Mouse (Mus musculus): ENCODE measurements around the gene Trappc5. TPM values are rescaled to one million over a fixed set of nuclear protein-coding genes. Genes with fewer than 3 reads are reported as not detected.

Trappc5 gene
- polyA plus RNA-seq, 1 experiment from 2014 or later, result 36.8 TPM

DNA sequence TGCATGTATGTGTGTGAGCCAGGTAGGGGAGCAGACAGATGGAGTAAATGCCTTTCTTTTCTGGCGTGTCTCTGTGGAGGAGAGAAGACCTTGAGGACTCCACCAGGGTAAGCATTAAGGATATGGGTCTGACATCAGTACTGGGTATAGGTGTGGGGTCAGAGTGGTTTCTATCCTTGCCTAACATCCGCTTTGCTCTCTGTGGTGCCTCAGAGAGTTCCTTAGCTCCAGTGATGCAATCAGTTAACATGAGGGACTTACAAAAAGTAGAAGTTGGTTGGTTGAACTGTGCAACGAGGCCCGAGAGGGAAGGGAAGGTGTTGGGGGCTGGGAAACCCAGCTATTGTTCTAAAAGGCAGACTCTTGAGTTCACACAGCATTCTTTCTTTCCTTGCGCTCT is 11.7 kb upstream of the Trappc5 start:
- 66% methylated on average over 5 of the region's 5 CpGs for WGBS
- no peak for ATAC-seq (replicated peaks; ENCODE audit: insufficient number of reproducible peaks, low FRiP score, low TSS enrichment, low read depth)

DNA sequence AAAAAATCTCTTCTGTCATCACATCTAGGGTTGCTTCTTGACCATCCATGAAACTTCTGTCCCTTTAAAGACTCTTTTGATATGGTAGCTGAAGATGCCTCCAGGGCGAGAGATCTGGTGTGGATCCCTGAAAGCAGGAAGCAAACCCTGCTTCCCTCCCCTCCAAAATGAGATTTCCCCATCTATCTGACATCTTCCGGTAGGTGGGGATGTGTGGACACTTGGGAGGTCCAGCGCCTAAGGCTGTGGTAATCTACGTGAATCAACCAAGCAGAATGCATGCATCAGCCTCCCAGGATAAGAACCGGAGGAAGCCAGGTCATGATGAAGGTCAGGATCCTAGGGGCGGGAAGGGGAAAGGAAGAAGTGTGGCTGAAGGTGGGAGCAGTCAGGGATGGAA is 10.6 kb upstream of the Trappc5 start, which contains the start of gene Mcemp1:
TSS of gene Mcemp1 (plus strand) at position 248 of the 400 bp plus-strand sequence.
- H3K27ac ChIP-seq (replicated peaks; ENCODE audit: low read depth, low read length), result no peak within 1 kb of the TSS
- no peaks in the 10 kb centered on the region for H3K4me1 ChIP-seq (ENCODE audit: control insufficient read depth, insufficient read depth, low read length)
- H3K9me3 ChIP-seq (replicated peaks; ENCODE audit: control insufficient read depth, low read length), result no peaks in the 10 kb centered on the region
- DNase-seq (ENCODE audit: low spot score), result no peak
- H3K4me2 ChIP-seq (ENCODE audit: low read depth, low read length), result no peak within 1 kb of the TSS
- no peaks in the 10 kb centered on the region for H3K27me3 ChIP-seq (ENCODE audit: control insufficient read depth, insufficient read depth, low read length)
- no peak for ATAC-seq (replicated peaks; ENCODE audit: insufficient number of reproducible peaks, low FRiP score, low TSS enrichment, low read depth)
- H3K4me3 ChIP-seq (ENCODE audit: low read depth, low read length), result no peak within 1 kb of the TSS
- 59% methylated on average over 6 of the region's 6 CpGs for WGBS
- no peaks in the 10 kb centered on the region for H3K36me3 ChIP-seq (replicated peaks; ENCODE audit: control insufficient read depth, insufficient read depth, low read depth, low read length)
- H3K9ac ChIP-seq (replicated peaks; ENCODE audit: low read length), result no peak within 1 kb of the TSS

More for the DNA sequence above, 11.7 kb upstream of the Trappc5 start:
- Histone ChIP-seq H3K9ac (replicated peaks; ENCODE audit: low read length) (no peak overlapping the region), H3K27me3 (ENCODE audit: control insufficient read depth, insufficient read depth, low read length) (no peaks in the 10 kb centered on the region), H3K4me3 (ENCODE audit: low read depth, low read length) (no peak overlapping the region), H3K9me3 (replicated peaks; ENCODE audit: control insufficient read depth, low read length) (no peaks in the 10 kb centered on the region), H3K4me1 (ENCODE audit: control insufficient read depth, insufficient read depth, low read length) (no peaks in the 10 kb centered on the region), H3K27ac (replicated peaks; ENCODE audit: low read depth, low read length) (no peak overlapping the region), H3K4me2 (ENCODE audit: low read depth, low read length) (no peak overlapping the region), H3K36me3 (replicated peaks; ENCODE audit: control insufficient read depth, insufficient read depth, low read depth, low read length) (no peaks in the 10 kb centered on the region)
- no peak for DNase-seq (ENCODE audit: low spot score)

DNA sequence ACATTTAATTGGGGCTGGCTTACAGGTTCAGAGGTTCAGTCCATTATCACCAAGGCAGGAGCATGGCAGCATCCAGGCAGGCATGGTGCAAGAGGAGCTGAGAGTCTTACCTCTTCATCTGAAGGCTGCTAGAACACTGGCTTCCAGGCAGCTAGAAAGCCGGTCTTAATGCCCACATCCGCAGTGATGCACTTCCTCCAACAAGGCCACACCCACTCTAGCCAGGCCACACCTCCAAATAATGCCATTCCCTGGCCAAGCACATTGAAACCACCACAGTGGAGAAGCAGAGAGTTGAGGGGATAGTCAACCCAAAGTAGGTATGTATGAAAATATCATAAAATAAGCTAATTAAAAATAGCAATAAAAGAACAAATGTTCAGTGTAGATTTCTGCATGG is 5.7 kb upstream of the Trappc5 start:
- WGBS, result 88% methylated on average over 2 of the region's 2 CpGs
- Histone ChIP-seq H3K4me2 (ENCODE audit: low read depth, low read length) (no peak overlapping the region), H3K36me3 (replicated peaks; ENCODE audit: control insufficient read depth, insufficient read depth, low read depth, low read length) (no peaks in the 10 kb centered on the region), H3K27me3 (ENCODE audit: control insufficient read depth, insufficient read depth, low read length) (no peaks in the 10 kb centered on the region), H3K4me3 (ENCODE audit: low read depth, low read length) (no peak overlapping the region), H3K9ac (replicated peaks; ENCODE audit: low read length) (no peak overlapping the region), H3K27ac (replicated peaks; ENCODE audit: low read depth, low read length) (no peak overlapping the region), H3K9me3 (replicated peaks; ENCODE audit: control insufficient read depth, low read length) (no peaks in the 10 kb centered on the region), H3K4me1 (ENCODE audit: control insufficient read depth, insufficient read depth, low read length) (no peaks in the 10 kb centered on the region)
- ATAC-seq (replicated peaks; ENCODE audit: insufficient number of reproducible peaks, low FRiP score, low TSS enrichment, low read depth), result no peak
- DNase-seq (ENCODE audit: low spot score), result no peak

DNA sequence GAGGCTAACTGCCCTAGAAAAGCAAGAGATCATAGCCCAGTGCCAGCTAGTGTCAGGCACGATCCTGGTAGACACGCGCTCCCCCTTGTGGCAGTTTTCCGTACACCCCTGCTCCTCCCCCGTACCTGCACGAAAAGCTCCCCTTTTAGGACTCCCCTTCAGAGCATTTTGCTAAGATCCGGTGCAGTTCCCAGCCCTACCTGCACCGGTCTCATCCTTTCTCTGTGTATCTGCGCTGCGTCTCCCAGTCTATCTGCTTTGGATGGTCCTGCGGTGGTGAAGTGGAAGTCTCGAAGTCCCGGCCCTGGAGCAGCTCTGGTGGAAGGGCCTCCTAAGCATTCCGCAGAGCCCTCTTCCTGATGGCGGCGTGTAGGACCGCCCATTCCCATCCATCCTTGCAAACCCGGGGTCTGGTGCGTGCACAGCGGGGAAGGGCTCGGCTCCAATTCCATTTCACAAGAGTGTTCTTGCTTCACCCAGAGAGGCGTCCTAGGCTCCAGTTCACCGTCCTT is 4.1 kb upstream of the Trappc5 start, which contains the start of gene Fcor:
TSS of gene Fcor (minus strand) at position 383 of the 512 bp plus-strand sequence.
- Histone ChIP-seq H3K4me1 (ENCODE audit: control insufficient read depth, insufficient read depth, low read length) (no peaks in the 10 kb centered on the region), H3K4me3 (ENCODE audit: low read depth, low read length) (peak within 1 kb of the TSS; percentile 48), H3K4me2 (ENCODE audit: low read depth, low read length) (peak within 1 kb of the TSS; percentile 62), H3K9me3 (replicated peaks; ENCODE audit: control insufficient read depth, low read length) (no peaks in the 10 kb centered on the region), H3K27ac (replicated peaks; ENCODE audit: low read depth, low read length) (peak within 1 kb of the TSS; percentile 48; the same call in 1 of the 2 replicates), H3K36me3 (replicated peaks; ENCODE audit: control insufficient read depth, insufficient read depth, low read depth, low read length) (no peaks in the 10 kb centered on the region), H3K27me3 (ENCODE audit: control insufficient read depth, insufficient read depth, low read length) (no peaks in the 10 kb centered on the region), H3K9ac (replicated peaks; ENCODE audit: low read length) (peak within 1 kb of the TSS; percentile 70)
- peak; percentile 86 for DNase-seq (ENCODE audit: low spot score)
- ATAC-seq (replicated peaks; ENCODE audit: insufficient number of reproducible peaks, low FRiP score, low TSS enrichment, low read depth), result peak; percentile 87
- under 1% methylated on average over 23 of the region's 23 CpGs for WGBS

DNA sequence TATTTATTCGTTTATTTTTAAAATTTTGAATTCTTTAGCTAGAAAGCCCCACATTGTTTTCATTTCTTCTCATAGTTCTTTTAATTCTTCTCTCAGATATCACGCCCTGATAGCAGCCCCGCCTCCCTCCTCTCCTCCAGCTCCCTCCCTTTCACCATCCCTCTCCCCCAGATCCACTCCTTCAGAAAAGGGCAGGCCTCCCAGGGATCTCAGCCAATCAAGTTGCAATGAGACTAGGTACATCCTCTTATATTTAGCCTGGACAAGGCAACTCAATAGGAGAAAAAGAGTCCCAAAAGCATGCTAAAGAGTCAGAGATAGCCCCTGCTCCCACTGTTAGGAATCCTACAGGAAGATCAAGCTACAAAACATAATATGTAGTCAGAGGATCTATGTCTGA is 1.4 kb upstream of the Trappc5 start:
- 52% methylated on average over 3 of the region's 3 CpGs for WGBS

DNA sequence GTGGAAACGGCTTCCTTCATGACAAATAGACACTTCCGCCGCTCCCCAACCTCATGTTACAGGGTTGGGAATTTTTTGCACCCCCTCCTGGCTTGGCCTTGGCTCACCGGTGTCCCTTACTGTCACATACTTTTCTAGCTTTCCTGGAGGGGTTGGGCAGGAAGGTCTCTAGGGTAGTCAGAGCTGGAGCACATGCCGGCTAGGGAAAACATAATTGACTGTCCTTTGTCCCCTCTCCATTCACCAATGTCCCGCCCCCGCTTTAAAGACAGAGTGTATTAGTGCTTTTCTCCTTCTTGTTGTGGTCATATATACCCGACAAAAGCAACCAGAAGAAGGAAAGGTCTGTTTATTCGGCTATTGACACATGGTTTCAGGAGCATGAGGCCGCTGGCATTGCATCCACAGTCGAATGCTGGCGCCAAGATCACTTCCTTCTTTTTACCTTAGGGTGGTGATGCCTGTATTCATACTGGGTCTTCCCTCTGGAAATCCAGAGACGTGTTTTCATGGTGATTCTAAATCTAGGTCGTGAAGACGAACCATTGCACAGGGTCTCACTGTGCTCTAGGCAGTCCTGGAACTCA is 987 bp downstream of the Trappc5 start:
- H3K4me3 ChIP-seq (ENCODE audit: low read depth, low read length), result peak overlapping the region; percentile 93
- H3K9ac ChIP-seq (replicated peaks; ENCODE audit: low read length), result peak overlapping the region; percentile 94
- WGBS, result 6% methylated on average over 15 of the region's 15 CpGs
- H3K4me1 ChIP-seq (ENCODE audit: control insufficient read depth, insufficient read depth, low read length), result no peaks in the 10 kb centered on the region
- H3K27me3 ChIP-seq (ENCODE audit: control insufficient read depth, insufficient read depth, low read length), result no peaks in the 10 kb centered on the region
- DNase-seq (ENCODE audit: low spot score) (peak; percentile 18), ATAC-seq (replicated peaks; ENCODE audit: insufficient number of reproducible peaks, low FRiP score, low TSS enrichment, low read depth) (no peak)
- peak overlapping the region; percentile 64 for H3K4me2 ChIP-seq (ENCODE audit: low read depth, low read length)
- H3K36me3 ChIP-seq (replicated peaks; ENCODE audit: control insufficient read depth, insufficient read depth, low read depth, low read length), result peaks cover 9% of the 10 kb centered on the region
- peak overlapping the region; percentile 87; the same call in 1 of the 2 replicates for H3K27ac ChIP-seq (replicated peaks; ENCODE audit: low read depth, low read length)
- H3K9me3 ChIP-seq (replicated peaks; ENCODE audit: control insufficient read depth, low read length), result no peaks in the 10 kb centered on the region

More for the DNA sequence above, 1.4 kb upstream of the Trappc5 start:
- Histone ChIP-seq H3K9ac (replicated peaks; ENCODE audit: low read length) (no peak overlapping the region), H3K9me3 (replicated peaks; ENCODE audit: control insufficient read depth, low read length) (no peaks in the 10 kb centered on the region), H3K4me2 (ENCODE audit: low read depth, low read length) (no peak overlapping the region), H3K4me3 (ENCODE audit: low read depth, low read length) (no peak overlapping the region), H3K27ac (replicated peaks; ENCODE audit: low read depth, low read length) (no peak overlapping the region), H3K27me3 (ENCODE audit: control insufficient read depth, insufficient read depth, low read length) (no peaks in the 10 kb centered on the region), H3K36me3 (replicated peaks; ENCODE audit: control insufficient read depth, insufficient read depth, low read depth, low read length) (peaks cover 7% of the 10 kb centered on the region; the same call in 1 of the 2 replicates), H3K4me1 (ENCODE audit: control insufficient read depth, insufficient read depth, low read length) (no peaks in the 10 kb centered on the region)
- ATAC-seq (replicated peaks; ENCODE audit: insufficient number of reproducible peaks, low FRiP score, low TSS enrichment, low read depth) (no peak), DNase-seq (ENCODE audit: low spot score) (no peak)

DNA sequence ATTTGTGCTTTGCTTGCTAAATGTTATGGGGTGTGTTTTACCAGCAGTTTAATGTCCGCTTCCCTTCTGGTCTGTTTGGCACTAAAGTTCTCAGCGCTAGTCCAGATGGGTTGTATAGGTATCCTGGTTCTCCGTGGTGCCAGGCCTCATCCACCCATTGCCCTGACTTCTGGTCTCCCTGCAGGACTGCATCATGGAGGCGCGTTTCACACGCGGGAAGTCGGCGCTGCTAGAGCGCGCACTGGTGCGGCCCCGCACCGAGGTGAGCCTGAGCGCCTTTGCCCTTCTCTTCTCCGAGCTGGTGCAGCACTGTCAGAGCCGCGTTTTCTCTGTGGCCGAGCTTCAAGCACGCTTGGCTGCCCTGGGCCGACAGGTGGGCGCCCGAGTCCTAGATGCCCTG is 2.7 kb downstream of the Trappc5 start:
- Histone ChIP-seq H3K4me2 (ENCODE audit: low read depth, low read length) (no peak overlapping the region), H3K27me3 (ENCODE audit: control insufficient read depth, insufficient read depth, low read length) (no peaks in the 10 kb centered on the region), H3K4me3 (ENCODE audit: low read depth, low read length) (no peak overlapping the region), H3K9me3 (replicated peaks; ENCODE audit: control insufficient read depth, low read length) (no peaks in the 10 kb centered on the region), H3K36me3 (replicated peaks; ENCODE audit: control insufficient read depth, insufficient read depth, low read depth, low read length) (peaks cover 9% of the 10 kb centered on the region), H3K4me1 (ENCODE audit: control insufficient read depth, insufficient read depth, low read length) (no peaks in the 10 kb centered on the region), H3K9ac (replicated peaks; ENCODE audit: low read length) (no peak overlapping the region), H3K27ac (replicated peaks; ENCODE audit: low read depth, low read length) (no peak overlapping the region)
- WGBS, result 96% methylated on average over 23 of the region's 23 CpGs
- DNase-seq (ENCODE audit: low spot score), result no peak
- ATAC-seq (replicated peaks; ENCODE audit: insufficient number of reproducible peaks, low FRiP score, low TSS enrichment, low read depth), result no peak

DNA sequence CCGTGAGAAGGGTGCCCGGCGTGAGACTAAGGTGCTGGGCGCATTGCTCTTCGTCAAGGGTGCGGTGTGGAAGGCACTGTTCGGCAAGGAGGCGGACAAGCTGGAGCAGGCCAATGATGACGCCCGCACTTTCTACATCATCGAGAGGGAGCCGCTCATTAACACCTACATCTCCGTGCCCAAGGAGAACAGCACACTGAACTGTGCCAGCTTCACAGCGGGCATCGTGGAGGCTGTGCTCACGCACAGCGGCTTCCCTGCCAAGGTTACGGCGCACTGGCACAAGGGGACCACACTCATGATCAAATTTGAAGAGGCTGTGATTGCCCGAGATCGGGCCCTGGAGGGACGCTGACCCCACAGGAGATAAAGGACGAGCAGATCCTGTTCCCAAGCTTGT is 3.1 kb downstream of the Trappc5 start:
- WGBS, result 95% methylated on average over 23 of the region's 23 CpGs
- DNase-seq (ENCODE audit: low spot score), result no peak
- Histone ChIP-seq H3K9ac (replicated peaks; ENCODE audit: low read length) (no peak overlapping the region), H3K36me3 (replicated peaks; ENCODE audit: control insufficient read depth, insufficient read depth, low read depth, low read length) (peaks cover 9% of the 10 kb centered on the region), H3K4me2 (ENCODE audit: low read depth, low read length) (no peak overlapping the region), H3K4me3 (ENCODE audit: low read depth, low read length) (no peak overlapping the region), H3K27ac (replicated peaks; ENCODE audit: low read depth, low read length) (no peak overlapping the region), H3K27me3 (ENCODE audit: control insufficient read depth, insufficient read depth, low read length) (no peaks in the 10 kb centered on the region), H3K4me1 (ENCODE audit: control insufficient read depth, insufficient read depth, low read length) (no peaks in the 10 kb centered on the region), H3K9me3 (replicated peaks; ENCODE audit: control insufficient read depth, low read length) (no peaks in the 10 kb centered on the region)
- no peak for ATAC-seq (replicated peaks; ENCODE audit: insufficient number of reproducible peaks, low FRiP score, low TSS enrichment, low read depth)

Data from embryonic facial prominence, embryonic 11.5 days (tissue).